Mouse (Mus musculus) embryonic facial prominence, embryonic 15.5 days (tissue): ENCODE measurements around the gene Wdr12. TPM values are rescaled to one million over a fixed set of nuclear protein-coding genes. Genes with fewer than 3 reads are reported as not detected.
"Not testable (repeated sequence)": the region's sequence is repeated elsewhere in the genome, so short reads cannot be mapped to it uniquely, and the experiment has no call there.

Experiments used
- ATAC-seq: fragments of 200-750 bp; cut with Nextera tagmentation; 2 replicates; pipeline ENCODE4 v1.8.0; 2017; ENCODE audit warnings: low read depth, moderate TSS enrichment; ENCODE audit not compliant: insufficient number of reproducible peaks, low FRiP score, low TSS enrichment
- H3K27ac ChIP-seq: fragments of 300-500 bp; sonication (generic); replicated peaks from 2 replicates; pipeline ENCODE4 v1.5.1; 2015; ENCODE audit warnings: mild to moderate bottlenecking, inconsistent platforms
- H3K27me3 ChIP-seq: fragments of 300-500 bp; sonication (generic); 2 replicates; pipeline ENCODE4 v1.6.1; 2015; ENCODE audit warnings: inconsistent platforms
- H3K36me3 ChIP-seq: fragments of 300-500 bp; sonication (generic); 2 replicates; pipeline ENCODE4 v1.6.1; 2015; ENCODE audit warnings: mild to moderate bottlenecking, inconsistent platforms
- H3K4me1 ChIP-seq: fragments of 300-500 bp; sonication (generic); 2 replicates; pipeline ENCODE4 v1.6.1; 2015; ENCODE audit warnings: inconsistent platforms
- H3K4me2 ChIP-seq: fragments of 300-500 bp; sonication (generic); replicated peaks from 2 replicates; pipeline ENCODE4 v1.6.1; 2015; ENCODE audit warnings: mild to moderate bottlenecking, inconsistent platforms
- H3K4me3 ChIP-seq: fragments of 300-500 bp; sonication (generic); replicated peaks from 2 replicates; pipeline ENCODE4 v1.5.1; 2015; ENCODE audit warnings: mild to moderate bottlenecking, inconsistent platforms
- H3K9ac ChIP-seq: fragments of 300-500 bp; sonication (generic); 2 replicates; pipeline ENCODE4 v1.6.1; 2015; ENCODE audit warnings: inconsistent platforms
- H3K9me3 ChIP-seq: fragments of 300-500 bp; sonication (generic); replicated peaks from 2 replicates; pipeline ENCODE4 v1.6.1; 2016; ENCODE audit warnings: inconsistent platforms
- WGBS: fragments of 180-500 bp; shearing (Covaris S2); methylation state at CpG from one replicate; pipeline ENCODE4 v1.1.7; 2015; 5-methylcytosine and 5-hydroxymethylcytosine counted together
- polyA plus RNA-seq: library from polyadenylated mRNA; unstranded; fragments of >200 nt; fragmentation: Nextera tagmentation; extraction: Ambion mirVana; gene quantifications from 2 replicates; pipeline ENCODE4 v1.2.1, GENCODE M21; 2015

Gene Wdr12
- polyA plus RNA-seq, 1 experiment from 2014 or later: 39.6 TPM

DNA sequence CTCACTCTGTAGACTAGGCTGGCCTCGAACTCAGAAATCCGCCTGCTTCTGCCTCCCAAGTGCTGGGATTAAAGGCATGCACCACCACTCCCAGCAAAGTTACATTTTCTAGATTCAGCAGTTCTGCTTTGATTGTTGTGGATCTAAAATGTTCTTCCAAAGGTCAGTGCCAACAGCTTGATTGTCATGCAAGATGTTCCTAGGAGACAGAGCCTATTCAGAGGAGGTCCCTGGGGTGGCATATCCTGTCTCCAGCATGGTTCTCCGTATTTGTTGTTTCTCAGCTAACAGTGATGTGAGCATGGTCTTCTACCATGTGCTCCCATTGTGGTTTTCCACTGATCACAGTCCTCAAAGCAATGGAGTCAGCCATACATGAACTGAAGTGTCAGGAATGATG lies 42.1 kb downstream of the Wdr12 start:
- no peaks in the 10 kb centered on the region for H3K36me3 ChIP-seq
- H3K4me3 ChIP-seq: no peak overlapping the region
- WGBS: 81% methylated on average over 3 of the region's 3 CpGs
- H3K27me3 ChIP-seq: no peaks in the 10 kb centered on the region
- no peak overlapping the region for H3K27ac ChIP-seq
- no peak for ATAC-seq
- no peak overlapping the region for H3K4me2 ChIP-seq
- H3K4me1 ChIP-seq: no peaks in the 10 kb centered on the region
- H3K9ac ChIP-seq: no peak overlapping the region
- H3K9me3 ChIP-seq: no peaks in the 10 kb centered on the region

DNA sequence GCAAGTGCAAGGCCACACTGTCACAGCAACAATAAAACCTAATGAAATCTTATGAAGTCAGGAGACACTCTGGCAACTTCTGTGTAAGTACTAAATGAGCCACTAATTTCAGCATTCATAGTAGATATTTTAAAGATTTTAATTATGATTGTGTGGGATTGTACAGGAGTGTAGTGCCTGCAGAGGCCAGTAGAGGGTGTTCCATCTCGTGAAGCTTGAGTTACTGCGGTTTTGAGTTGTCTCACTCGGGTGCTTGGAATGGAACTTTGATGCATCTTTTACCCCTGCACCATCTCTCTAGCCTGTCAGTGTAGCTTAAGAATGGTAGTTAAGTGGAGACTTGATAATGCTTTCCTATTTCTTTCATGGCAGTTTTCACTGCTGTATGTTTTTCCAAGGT lies 43.8 kb downstream of the Wdr12 start:
- H3K36me3 ChIP-seq: no peaks in the 10 kb centered on the region
- H3K27me3 ChIP-seq: no peaks in the 10 kb centered on the region
- H3K9me3 ChIP-seq: no peaks in the 10 kb centered on the region
- H3K4me1 ChIP-seq: no peaks in the 10 kb centered on the region
- 30% methylated on average over 3 of the region's 3 CpGs for WGBS
- H3K9ac ChIP-seq: no peak overlapping the region
- no peak overlapping the region for H3K27ac ChIP-seq
- H3K4me3 ChIP-seq: no peak overlapping the region
- H3K4me2 ChIP-seq: no peak overlapping the region
- no peak for ATAC-seq

DNA sequence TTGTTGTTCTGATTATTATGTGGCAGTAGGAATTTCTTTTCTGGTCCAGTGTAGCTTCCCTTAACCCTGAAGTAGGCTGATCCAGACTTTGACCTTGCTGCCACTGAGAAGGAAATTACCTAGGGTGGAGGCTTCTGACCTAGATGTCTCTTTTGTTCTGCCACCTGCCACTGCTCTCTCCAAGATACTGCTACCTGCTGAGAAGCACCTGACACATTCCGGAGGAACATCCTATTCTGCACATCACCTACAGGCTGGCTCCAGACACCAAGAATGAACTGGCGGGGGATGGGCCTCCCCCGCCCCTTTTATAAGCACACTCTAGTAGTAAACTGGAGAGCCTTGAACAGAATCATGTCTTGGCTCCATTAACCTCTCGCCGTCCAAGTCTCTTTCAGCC lies 51.0 kb downstream of the Wdr12 start:
- not testable (repeated sequence) for H3K27ac ChIP-seq, H3K9me3 ChIP-seq, H3K4me3 ChIP-seq, H3K9ac ChIP-seq, H3K36me3 ChIP-seq, H3K4me2 ChIP-seq, ATAC-seq, H3K4me1 ChIP-seq
- 93% methylated on average over 5 of the region's 5 CpGs for WGBS
- peaks cover 11% of the 10 kb centered on the region for H3K27me3 ChIP-seq

DNA sequence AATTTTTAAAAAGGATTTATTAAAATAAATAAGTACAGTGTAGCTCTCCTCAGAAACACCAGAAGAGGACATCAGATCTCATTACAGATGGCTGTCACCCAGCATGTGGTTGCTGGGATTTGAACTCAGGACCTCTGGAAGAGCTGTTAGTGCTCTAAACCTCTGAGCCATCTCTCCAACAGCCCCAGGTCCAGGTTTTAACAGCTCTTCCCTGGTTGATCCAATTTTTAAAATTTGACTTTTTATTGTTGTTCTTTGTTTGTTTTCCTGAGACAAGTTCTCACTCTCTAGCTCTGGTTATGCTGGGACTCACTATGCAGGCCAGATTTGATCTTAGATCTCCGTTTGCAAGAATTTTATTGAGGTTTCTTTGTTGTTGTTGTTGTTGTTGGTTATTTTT lies 53.9 kb downstream of the Wdr12 start:
- no peaks in the 10 kb centered on the region for H3K9me3 ChIP-seq
- peaks cover 15% of the 10 kb centered on the region for H3K27me3 ChIP-seq
- no peak for ATAC-seq
- H3K4me2 ChIP-seq: no peak overlapping the region
- H3K36me3 ChIP-seq: no peaks in the 10 kb centered on the region
- no peak overlapping the region for H3K4me3 ChIP-seq
- H3K9ac ChIP-seq: no peak overlapping the region
- no peak overlapping the region for H3K27ac ChIP-seq
- H3K4me1 ChIP-seq: peaks cover 5% of the 10 kb centered on the region; the same call in 1 of the 2 replicates
- 82% methylated on average over 1 of the region's 1 CpGs for WGBS

DNA sequence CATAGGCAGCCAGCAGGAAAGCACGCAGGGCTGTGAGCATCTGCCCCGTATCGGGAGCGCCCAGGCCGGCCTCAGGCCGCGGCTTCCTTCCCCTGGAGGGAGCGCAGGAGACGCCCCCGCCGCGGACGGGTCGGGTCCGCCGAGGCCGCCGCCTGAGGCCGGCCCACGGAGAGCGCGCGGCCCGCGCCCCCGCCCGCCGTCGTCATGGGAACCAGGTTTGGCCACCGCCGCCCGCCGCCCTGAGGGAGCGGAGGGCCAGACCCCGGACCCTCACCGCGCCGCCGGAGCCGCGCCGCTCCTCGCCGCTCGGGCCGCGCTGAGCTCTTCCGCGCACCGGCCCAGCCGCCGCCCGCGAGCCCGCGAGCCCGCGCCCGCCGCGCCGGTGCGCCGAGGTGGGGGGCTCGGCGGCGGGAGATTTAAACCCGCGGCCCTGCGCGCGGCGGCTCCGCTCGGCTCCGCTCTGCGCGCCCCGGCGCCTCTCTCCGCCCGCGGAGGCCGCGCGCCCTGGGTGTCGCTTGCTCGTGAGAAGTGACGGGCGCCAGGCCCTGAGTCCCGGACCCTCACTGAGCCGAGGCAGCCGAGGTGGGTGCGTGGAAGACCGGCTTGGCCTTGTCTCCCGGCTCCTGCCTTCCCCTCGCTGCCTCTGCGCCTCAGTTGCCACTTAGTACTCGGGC lies 55.5 kb downstream of the Wdr12 start, which contains the start of gene Ica1l:
Gene Ica1l, minus strand, starts transcription at position 389 of the 674 bp plus-strand sequence.
- H3K36me3 ChIP-seq: no peaks in the 10 kb centered on the region
- H3K9ac ChIP-seq: peak within 1 kb of the TSS; percentile 45
- under 1% methylated on average over 97 of the region's 99 CpGs for WGBS
- H3K27ac ChIP-seq: no peak within 1 kb of the TSS
- H3K4me3 ChIP-seq: peak within 1 kb of the TSS; percentile 73
- H3K4me2 ChIP-seq: peak within 1 kb of the TSS; percentile 96
- H3K27me3 ChIP-seq: peaks cover 15% of the 10 kb centered on the region
- peaks cover 5% of the 10 kb centered on the region; the same call in 1 of the 2 replicates for H3K4me1 ChIP-seq
- ATAC-seq: peak; percentile 78
- H3K9me3 ChIP-seq: no peaks in the 10 kb centered on the region

DNA sequence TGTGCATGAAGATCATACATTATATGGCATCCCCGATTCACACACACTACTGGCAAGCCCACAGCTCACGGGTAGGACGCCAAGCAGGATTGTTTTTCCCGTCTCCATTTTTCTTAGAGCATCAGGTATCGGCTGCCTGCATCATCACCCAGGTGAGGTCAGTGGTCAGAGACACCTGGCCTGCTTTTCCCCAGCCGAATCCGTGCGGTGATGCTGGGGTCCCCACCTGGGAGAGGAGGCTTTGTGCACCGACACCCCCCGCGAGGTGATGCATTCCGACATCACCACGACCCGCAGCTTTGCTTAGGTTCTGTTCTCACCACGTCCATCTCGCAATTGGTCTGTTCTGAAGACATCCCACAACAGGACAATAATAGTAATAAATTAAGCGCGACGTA lies 56.0 kb downstream of the Wdr12 start:
- no peak for ATAC-seq
- WGBS: 2% methylated on average over 19 of the region's 19 CpGs
- no peaks in the 10 kb centered on the region for H3K9me3 ChIP-seq
- peak overlapping the region; percentile 73 for H3K4me3 ChIP-seq
- no peaks in the 10 kb centered on the region for H3K36me3 ChIP-seq
- H3K9ac ChIP-seq: peak overlapping the region; percentile 45
- peak overlapping the region; percentile 96 for H3K4me2 ChIP-seq
- no peak overlapping the region for H3K27ac ChIP-seq
- peaks cover 5% of the 10 kb centered on the region; the same call in 1 of the 2 replicates for H3K4me1 ChIP-seq
- peaks cover 15% of the 10 kb centered on the region for H3K27me3 ChIP-seq

DNA sequence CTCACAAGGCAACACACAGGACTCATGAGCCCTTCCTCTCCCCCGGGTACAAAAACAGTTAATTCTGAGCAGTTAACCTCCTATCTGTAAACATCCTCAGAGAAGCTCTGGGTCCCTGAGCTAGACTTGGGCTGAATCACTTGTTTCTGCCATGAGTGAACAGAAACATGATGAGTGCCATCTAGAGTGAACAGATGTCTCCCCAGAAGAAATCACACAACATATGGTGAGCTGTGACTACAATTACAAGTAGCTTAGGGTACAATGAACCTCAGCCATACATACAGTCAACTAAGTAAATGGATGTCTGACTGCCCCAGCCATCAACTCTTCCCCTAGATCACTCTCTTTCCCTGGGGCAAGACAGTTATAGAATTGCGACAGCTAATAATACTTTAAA lies 63.4 kb downstream of the Wdr12 start:
- Histone ChIP-seq H3K9me3 (no peaks in the 10 kb centered on the region), H3K36me3 (no peaks in the 10 kb centered on the region), H3K4me2 (no peak overlapping the region), H3K4me1 (no peaks in the 10 kb centered on the region), H3K4me3 (no peak overlapping the region), H3K27me3 (no peaks in the 10 kb centered on the region), H3K27ac (no peak overlapping the region), H3K9ac (no peak overlapping the region)
- no peak for ATAC-seq
- WGBS: 90% methylated on average over 2 of the region's 2 CpGs

Other genes starting within 250 kb of the Wdr12 start
- 9.4 and 10.1 TPM in 2 replicates for gene Fam117b, start 185.6 kb downstream of the Wdr12 start, polyA plus RNA-seq
- gene Ica1l, start 55.5 kb downstream of the Wdr12 start, polyA plus RNA-seq: 1.4 and 1.5 TPM in 2 replicates
- 6.2 and 7.4 TPM in 2 replicates for gene Carf, start 398 bp downstream of the Wdr12 start, polyA plus RNA-seq
- 5.4 and 5.9 TPM in 2 replicates for gene Nbeal1, start 82.0 kb upstream of the Wdr12 start, polyA plus RNA-seq
- gene Cyp20a1, start 244.7 kb upstream of the Wdr12 start, polyA plus RNA-seq: 21.4 and 30.5 TPM in 2 replicates